Mouse (Mus musculus) retina, postnatal 7 days (tissue): ENCODE data around the gene Slc9a1.

ENCODE experiments used
- DNase-seq: peaks from one replicate; pipeline ENCODE4 v3.0.0-alpha.2; 2012; ENCODE audit warnings: low read depth, low spot score

Gene Slc9a1

DNA sequence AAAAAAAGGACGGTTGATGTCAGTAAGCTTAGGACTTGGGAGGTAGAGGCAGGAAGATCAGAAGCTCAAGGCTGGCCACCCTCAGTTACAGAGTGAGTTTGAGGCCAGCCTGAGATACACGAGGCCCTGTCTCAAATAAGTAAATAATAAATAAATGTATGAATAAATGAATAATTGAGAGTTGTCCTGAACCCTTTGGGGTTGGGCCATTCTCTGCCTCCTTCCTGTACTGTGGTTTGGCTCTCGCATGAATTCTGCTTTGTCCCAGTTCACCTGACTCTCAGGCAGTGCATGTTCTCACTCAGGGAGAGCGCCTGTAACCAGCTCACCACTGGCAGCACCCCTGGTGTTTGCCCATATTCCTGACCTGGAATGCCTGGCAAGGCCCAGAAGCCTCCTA, 4.5 kb downstream of the Slc9a1 start:
- no peak for DNase-seq

DNA sequence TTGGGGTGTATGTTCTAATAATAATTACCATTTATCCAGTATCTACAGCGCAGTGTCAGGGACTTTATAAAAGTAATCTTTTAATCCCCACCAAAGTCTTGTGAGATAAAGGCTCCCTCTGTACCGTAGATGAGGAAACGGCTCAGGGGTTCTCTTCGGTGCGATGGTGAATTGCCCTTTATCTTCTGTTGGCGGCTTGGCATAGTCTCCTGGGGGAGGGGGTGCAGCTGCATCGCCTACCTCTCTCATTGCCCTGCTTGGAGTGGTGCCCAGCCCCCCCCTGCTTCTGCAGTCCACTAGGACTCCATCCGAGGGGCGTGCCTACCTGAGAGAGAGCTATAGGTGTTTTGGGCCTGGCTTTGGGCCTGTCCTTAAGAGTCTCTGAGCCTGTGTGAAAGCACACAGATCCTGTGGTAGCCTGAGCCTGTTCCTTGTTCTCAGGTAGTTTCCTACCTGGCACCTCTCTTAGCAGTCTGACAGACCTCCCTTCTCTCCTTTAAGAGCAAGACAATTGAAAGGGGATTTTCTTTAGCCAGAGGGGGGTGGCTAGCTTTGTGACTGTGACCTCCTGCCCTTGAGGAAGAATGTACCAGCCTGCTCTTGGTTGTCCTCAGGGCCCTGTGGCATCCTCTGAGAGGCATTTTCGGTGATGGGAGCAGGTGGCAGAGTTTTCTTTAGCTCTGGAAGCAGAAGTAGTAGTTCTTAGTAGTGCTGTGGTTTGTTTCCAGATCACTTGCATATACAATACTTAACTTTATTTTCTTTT, 6.5 kb downstream of the Slc9a1 start:
- DNase-seq, result no peak

DNA sequence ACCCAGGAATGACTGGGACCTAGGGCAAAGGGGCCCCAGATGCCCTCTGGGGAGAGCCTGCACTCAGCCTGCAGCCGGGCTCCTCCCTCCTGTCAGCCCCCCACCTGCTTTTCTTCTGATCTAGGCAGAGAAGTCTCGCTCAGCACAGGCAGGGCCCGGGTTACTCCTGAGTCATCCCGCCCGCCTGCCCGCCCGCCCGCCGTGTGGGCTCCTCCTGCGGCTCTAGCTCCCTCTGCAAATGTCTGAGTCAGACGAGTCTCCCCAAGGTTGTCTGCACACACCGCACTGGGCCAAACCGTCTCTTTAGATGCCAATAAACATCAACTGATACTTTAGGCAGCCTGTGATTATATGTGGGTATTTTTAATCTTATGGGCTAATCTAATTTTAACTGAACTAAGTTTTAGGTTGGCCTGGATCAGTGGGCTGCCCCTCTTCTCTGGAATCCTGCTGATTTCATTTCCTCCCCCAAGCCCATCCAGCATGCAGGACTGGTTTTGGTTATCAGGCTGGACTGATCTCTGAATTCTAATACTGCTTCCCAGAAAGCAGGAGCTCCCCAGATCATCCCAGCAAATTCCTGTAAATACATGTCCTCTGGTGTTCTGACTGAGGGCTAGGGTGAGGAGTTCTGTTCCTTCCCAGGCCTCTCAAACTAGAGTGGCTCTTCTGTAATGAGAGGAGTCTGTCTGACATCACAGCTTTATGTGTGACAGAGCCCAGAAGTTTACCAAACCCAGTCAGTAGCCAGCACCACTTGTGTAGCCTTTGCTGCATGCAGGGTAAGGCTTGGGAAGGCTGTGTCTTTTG, 8.9 kb downstream of the Slc9a1 start:
- DNase-seq, result no peak

- DNase-seq, result no peak
These were observed 9.5 kb downstream of the Slc9a1 start for GRCm38 (mm10) chr4:133379046-133379347.

- DNase-seq, result no peak
These were observed 10.4 kb downstream of the Slc9a1 start for GRCm38 (mm10) chr4:133379861-133380260.

DNA sequence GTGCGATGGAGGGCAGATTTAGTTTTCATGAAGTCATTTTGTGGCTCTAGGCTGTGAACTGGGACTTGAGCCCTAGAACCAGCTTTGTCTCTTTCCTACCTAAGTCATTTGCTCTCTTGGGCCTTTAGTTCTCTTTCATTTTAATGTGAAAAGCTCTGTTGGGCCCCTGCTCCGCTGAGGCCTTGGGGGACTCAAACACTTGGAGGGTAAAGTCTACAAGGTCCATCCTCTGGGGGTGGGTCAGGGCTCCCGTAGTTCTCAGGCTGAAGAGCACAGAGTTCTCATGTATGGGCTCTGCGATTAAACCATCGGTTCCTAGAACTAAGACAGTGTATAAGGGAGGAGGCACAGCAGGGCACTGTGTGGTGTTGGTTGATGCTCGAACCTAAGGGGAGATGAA, 11.0 kb downstream of the Slc9a1 start:
- no peak for DNase-seq

DNA sequence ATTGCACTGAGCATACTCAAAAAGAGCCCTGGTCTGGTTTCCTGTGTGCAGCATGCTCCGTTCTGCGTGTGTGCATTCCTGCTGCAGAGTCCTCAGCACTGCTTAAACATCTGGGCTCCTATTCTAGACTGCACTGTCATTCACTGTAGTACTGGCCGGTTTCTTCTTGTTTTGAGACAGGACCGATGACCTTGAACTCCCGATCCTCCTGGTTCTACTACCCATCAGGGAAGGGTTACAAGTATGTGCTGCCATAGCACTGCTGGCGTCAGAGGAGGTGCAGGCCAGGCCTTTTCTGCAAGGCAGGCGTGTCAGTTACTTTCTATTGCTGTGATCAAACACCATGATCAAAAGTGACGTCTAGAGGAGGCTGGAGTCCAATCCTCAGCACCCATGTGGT, 11.6 kb downstream of the Slc9a1 start:
- DNase-seq, result no peak

DNA sequence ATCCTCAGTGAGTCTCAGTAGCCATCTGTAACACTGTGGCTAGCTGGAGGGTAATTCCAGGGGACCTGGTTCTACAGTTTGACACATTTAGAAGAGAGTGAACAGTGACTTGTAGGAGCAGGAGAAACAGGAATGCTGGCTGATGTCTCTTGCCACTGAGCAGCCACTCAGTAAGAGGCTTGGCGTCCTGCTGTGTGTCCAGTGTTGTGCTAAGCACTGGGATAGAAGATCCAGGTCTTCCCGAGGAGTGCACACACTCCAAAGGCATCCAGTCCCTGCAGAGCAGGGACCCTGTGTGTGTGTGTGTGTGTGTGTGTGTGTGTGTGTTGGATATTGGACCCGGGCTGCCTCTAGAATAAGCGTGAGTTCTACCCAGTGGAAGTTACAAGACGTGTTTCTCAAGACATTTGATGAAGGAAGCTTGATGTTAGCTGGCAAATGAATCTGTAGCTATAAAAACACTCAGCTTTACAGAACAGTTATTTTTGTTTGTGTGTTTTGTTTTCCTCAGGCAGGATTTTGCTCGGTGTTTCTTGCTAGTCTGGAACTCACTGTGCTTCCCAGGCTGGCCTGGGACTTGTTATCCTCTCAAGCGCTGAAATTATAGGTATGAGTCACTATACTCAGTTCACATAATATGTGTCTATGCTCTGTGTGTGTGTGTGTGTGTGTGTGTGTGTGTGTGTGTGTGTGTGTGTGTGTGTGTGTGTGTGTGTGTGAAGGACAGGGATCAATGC, 16.7 kb downstream of the Slc9a1 start:
- DNase-seq, result no peak

DNA sequence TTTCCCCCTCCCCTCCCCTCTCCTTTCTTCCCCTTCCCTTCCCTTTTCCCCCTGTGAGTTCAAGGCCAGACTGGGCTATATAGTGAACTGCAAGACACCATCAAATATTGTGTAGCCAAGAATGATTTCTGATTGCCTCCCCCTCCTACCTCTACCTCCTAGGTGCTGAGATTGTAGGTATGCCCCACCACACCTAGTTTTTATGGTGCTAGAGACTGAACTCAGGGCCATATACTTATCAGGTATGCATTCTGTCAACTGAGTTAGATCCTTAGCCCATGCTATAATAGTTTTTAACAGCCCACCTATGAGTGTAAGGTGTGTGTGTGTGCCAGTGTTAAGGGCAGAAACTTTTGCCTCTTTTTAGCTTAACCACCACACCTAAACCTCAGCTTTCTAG, 17.5 kb downstream of the Slc9a1 start:
- DNase-seq, result no peak

DNA sequence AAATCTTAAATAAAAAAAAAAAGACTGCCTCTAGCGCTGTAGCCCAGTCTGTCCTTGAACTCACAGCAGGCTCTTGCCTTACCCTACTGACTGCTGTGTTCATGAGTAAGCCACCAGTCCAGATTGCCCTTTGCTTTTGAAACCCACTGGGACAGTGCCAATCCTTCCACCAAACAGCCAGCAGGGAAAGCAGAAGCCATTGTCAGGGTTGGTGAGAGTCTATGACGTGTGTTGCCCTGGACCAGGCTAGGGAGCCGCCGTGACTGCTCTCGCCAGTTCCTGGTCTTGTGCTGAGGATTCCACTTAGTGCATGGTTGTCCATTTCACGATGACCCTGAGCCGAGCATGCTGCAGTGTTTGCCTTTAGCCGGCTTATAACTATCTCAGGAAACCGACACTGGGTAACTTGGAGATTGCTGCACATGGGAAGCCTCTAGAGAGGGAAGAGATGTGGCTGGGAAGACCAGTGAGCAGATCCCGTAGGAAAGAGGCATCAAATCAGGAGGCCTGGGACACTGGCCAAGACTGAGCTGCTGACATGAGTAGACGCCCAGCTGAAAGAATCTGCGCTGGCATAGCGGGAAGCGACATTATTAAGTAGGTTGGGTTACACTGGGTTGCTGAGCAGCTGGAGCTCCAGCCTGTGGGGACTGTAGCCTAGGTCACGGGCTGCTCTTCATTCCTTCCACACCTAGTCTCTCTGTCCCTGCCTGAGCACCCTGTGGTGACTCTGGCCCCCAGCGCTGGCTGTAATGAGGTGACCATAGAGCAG, 19.5 kb downstream of the Slc9a1 start:
- no peak for DNase-seq

DNA sequence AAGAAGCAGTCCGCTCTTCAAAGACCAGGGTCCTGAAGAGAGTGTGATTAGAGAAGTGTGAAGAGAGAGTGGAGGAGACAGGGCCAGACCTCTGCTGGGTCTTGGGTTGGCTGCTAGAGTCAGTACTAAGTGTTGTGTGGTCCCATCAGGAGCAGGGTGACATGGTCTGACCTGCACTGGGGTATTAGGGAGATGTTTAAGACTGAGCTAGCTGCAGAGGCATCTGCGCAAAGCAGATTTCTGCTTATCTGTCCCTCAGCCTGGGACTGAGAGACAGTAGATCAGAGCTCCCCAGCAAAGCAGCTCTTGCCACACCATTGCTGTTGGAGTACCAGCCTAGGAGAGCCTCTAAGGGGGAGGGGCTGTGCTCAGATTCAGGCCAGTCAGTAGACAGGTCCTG, 20.5 kb downstream of the Slc9a1 start:
- DNase-seq, result no peak

GRCm38 (mm10) chr4:133390585-133390984, 21.1 kb downstream of the Slc9a1 start:
- no peak for DNase-seq

DNA sequence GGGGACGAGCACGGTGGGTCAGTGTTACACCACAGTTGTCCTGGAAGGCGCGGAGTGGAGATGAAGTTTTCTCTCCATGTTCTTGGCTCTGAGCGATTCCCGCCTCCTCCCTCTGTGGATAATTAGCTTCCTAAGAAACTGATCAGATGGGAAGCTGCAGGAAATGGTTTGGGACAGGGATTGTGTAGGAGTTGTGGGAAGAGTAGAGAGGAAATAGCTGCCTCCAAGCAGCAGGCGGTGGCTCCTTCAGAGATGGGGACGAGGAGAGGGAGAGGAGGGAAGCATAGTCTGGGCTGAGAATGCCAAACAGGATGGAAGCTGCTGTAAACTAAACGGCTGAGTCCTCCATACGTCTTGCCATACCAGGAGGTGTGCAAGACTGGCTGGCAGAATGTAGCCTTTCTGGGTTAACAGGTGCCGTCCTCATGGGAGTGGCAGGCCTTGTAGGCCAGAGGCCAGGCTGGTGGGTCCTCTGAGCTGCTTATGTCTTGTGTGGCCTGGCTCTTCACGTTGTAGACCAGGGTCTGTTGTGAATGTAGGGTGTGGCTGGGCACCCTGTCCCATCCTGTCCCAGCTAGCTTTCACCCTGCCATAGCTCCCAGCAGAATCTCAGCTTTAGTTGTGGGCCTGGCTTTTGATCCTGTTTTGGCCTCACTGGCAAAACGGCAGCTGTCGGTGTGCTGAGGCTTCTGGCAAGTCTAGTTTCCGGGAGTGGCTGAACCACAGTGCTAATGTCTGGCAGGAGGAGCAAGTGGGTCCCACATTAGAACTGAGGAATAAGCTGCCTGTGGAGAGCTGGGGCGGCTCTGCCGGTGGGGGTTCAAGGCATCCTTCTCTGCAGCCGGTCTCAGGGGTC, 21.9 kb downstream of the Slc9a1 start:
- DNase-seq, result no peak

GRCm38 (mm10) chr4:133394981-133395573, 25.6 kb downstream of the Slc9a1 start:
- no peak for DNase-seq

DNA sequence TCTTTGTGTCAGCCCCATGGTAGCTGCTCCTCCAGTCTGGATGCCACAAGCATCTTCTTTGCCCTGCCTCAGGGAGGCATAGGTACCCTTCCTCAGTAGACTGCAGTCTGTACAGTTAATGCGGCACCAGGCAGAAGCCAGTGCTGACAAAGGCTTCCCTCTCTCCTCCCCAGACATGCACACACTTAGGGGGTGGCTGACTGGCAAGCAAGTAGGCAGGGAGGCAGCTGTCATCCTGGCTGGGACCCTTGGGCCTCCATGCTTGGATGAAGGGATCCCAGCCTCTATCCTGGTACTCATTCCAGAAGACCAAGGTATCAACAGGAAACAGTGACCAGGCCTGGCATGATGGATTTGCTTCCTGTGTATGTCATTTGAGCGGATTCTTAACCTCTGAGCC, 26.6 kb downstream of the Slc9a1 start:
- DNase-seq, result no peak

DNA sequence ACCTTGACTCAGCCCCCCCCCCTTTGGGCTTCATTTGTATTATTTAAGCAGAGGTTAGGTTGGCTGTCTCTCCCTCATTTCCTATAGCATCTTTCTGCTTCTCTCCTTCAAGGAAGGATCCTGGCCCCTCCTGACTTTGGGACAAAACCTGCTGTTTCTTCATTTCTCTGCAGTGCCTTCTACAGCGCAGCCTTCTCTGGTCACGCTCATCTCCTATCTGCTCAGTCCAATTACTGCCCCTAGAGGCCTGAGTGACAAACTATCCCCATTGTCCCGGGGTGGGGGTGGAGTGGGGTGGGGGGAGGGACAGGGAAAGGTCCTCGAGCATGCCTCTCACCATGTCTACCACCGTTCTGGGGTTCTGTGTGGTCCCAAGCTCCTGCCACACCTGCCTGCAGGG, 27.8 kb downstream of the Slc9a1 start:
- no peak for DNase-seq

DNA sequence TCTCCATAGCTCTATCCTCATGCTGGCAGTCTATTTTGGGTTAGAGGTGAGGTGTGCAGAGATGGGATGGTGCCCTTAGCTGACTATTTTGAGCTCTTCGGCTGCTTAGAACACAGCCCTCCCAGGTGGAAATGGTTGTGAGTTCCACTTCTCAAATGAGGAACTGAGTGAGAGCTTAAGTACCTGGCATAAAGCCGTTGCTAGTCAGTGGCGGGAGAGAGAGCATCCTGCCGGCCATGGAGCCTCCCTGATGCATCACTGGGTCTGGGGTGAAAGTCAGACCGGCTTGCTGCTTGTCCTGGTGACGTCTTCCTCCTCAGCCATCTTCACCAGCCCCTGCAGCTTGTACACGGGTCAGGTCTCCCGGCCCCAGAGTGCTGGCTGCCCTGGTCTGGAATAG, 28.5 kb downstream of the Slc9a1 start:
- DNase-seq, result no peak

DNA sequence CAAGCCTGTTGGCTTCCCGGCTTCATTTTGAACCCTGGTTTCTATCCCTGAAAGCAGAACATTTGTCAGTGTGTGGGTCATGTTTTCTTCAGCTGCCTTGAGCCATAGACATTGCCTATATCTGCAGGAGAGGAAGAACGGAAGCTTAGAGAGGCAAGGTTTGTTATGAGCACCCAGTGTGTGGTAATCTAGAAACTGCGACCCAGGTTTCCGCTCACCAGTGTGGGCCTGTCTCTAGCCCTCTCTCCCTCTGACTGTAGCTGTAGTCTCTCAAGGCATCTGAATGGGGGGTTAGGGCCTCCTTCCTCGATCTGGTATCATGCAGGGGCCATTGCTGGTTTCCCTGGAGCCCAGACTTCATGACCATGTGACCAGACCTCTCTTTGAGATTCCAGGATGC, 29.1 kb downstream of the Slc9a1 start:
- DNase-seq, result no peak

DNA sequence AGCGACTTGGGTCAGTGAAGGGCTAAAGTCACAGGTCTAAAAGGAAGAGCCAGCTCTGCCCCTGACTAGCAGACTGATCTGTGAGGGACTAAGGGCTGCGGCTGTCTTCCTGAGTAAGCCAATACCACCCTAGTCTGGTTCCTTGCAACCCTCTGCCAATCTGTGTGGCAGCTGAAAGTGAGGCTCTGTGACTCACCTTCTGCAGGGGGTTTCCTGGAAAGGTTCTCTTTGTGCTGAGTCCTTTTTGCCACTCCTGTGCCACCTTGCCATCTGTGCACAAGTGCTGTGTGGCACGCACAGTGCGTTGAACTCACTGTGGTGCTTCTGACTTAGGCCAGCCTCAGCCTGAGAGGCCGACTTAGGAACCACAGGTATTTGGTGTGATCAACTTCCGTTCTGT, 30.0 kb downstream of the Slc9a1 start:
- DNase-seq, result no peak

- no peak for DNase-seq
These were observed 30.6 kb downstream of the Slc9a1 start for GRCm38 (mm10) chr4:133400098-133400497.

DNA sequence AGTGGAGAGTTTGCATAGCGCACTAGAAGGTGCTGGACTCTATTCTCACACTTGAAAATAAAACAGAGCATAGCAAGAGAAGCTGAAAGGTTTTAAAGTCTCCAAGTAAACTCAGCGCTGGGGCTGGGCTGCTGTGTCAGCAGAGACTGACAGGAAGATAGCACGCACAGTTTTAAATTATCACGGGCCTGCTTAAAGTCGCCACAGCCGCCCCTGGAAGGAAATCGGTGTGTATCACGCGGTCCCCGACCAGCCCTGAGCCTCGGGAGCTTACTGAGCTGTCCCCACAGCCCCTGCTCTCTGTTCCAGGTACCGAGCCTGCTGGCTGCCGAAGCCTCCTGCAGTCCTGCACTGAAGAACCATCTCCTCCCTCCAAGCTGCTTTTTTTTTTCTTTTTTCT, 32.5 kb downstream of the Slc9a1 start:
- DNase-seq, result no peak
